Mouse (Mus musculus): Measurements from ENCODE around the gene Tpmt.

The Tpmt gene

DNA sequence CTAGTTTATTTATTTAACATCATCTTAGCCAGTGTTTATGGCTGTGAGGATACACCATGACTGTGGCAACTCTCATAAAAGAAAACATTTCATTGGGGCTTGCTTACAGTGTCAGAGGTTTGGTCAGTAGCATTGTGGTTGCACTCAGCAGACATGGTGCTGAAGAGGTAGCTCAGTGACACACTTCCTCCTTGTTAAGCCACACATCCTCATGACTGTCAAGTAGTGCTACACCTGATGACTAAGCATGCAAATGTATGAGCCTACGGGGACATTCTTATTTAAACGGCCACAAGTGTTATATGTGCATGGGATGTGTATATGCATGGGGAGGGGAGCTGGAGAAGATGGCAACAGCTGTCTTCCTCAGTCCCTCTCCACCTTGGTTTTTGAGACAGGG is 60.7 kb downstream of the Tpmt start:
- DNase-seq (ENCODE audit: inconsistent age in 2 of 2, low spot score in 1 of 2) = no peak

DNA sequence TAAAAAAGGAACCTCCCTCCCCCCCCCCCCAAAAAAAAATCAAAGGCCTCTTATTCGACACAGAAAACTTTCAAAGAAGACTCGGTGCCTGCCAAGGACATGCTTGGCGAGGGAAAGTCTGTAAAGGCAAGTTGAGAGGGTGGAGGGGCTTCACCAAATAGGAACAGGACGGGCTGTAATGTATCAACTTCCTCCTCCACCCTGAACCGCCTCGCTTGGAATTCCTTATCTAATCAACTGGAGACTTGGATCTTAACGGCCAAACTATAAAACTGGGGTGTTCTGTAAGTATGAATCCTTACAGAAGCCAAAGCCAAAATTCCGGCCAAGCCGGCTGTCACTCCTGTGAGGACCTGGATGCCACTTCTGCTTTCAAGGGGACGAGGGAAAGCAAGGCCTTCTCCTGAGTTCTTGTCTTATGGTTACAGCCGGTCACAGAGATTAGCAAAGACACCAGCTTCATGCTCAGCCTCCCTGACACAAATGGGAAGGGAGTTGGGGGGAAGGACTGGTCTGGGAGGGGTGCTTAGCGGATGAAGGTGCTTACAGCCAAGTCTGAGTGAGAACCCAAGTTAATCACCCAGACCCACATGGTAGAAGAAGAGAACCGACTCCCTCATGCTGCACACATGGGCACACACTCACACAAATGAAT is 64.6 kb downstream of the Tpmt start:
- no peak for DNase-seq (ENCODE audit: inconsistent age in 2 of 2, low spot score in 1 of 2)

DNA sequence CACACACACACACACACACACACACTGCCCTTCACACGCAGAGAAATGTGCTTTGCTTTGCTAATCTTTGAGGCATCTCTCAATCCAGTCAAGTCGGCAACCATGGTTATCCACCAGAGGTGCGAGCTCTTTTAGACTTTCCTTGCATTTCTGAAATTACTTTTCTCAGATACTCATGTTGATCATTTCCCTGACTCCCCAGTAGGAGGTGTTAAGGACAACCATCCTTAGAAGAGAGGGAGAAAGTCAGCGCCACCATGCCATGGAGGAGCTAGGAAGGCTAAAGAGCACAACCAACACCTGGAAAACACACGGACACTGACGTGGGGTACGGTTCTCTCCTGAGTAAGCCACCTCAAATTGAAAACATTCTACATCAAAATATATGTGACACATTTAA is 68.0 kb downstream of the Tpmt start:
- DNase-seq (ENCODE audit: inconsistent age in 2 of 2, low spot score in 1 of 2) = no peak

DNA sequence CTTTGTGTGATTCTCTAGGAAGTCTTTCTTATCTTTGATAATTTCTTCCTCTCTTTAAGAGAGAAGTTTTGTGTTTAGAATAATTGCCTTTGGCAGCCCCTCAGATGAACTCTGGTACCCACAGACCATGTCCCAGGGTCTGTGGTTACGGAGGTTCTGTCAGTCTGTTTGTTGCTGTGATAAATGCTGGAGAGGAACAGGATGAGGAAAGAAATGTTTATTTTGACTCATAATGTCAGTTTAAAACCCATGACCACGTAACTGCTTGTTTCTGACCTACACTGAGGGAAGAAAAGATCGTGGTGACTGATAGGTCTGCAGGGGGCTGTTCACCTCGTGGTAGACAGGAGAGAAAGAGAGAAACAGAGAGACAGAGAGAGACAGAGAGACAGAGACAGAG is 68.6 kb downstream of the Tpmt start:
- DNase-seq (ENCODE audit: inconsistent age in 2 of 2, low spot score in 1 of 2) = no peak

DNA sequence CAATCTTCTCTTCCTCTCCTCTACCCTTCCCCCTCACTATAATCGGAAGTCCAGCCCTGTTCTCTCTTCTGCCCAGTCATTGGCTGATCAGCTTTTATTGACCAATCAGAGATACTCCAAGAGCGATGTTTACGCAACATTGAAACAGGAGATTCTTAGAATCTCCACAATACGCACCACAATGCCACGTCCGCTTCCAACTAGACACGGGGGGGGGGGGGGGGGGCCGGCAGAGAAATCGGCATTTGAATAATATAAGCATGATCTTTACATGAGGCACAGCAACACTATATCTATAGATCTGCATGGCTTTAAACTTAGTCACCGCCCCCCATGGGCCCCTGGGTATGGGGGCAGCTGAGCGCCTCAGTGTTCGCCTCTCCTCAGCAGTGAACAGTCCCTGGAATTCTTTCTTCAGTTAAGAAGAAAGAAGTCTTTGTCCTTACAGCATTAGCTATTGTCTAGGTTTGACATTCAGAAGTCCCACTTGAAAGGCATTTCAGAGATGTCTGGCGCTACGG is 69.4 kb downstream of the Tpmt start:
- DNase-seq (ENCODE audit: inconsistent age in 2 of 2, low spot score in 1 of 2) = no peak

Measured in adrenal gland, adult (tissue).